Mouse (Mus musculus): ENCODE results near the gene Gm13697.

Gene Gm13697

DNA sequence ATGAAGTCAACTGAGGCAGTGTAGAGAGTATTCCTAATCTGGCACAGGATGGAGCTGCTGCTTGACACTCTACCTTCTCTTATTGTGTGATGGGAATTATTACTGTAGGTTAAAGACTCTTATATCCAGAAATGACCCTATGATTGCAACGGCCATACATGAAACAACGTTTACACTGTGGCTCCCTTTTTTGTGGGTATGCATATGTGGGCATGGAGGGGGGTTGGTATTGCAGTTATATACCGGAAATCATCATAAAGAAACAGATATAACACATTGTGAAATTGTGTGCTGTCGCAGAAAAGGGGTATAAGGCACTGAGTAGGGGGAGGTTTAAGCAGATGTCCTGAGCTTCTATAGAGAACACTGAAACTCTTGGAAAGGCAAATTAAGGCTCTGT lies 51.5 kb downstream of the Gm13697 start:
- DNase-seq = no peak
